Mouse (Mus musculus) forelimb bud, embryonic 11.5 days (tissue): ENCODE measurements around the gene Irak2.

Experiments used
- DNase-seq: peaks from one replicate; pipeline ENCODE4 v3.0.0-alpha.2; 2012; ENCODE audit warnings: low read depth, low spot score

Irak2 gene

DNA sequence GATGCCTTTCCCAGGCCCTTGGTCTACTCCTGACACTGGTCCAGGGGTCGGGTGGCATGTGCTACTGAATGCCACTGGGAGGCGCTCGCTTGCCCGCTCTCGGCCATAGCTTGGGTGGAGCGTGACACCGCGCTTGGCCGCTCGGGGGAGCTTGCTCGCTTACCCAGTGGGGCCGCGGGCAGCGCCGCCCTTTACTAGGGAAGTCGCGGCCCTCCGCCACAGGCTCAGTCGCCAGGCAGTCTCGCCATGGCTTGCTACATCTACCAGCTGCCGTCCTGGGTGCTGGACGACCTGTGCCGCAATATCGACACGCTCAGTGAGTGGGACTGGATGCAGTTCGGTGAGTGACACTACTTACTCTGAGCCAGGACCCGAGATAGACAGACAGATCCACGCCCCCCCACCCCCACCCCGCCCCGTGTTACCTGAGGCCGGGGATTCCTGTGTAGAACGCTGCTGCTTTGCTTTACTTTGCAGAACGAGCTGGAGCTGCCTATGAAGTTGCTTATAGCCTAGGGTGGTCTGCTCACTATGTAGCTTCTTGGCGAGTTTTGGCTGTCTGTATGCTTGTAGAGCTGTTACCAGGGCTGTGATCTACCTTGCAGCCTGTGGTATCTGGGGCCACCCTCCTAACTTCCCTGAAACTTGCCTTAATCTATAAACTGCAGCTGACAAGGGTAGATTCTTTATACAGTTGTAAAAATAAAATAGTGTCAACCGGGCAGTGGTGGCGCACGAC is at the start of gene Irak2:
TSS of gene Irak2 (plus strand) at position 166 of the 739 bp plus-strand sequence.
- DNase-seq, result peak; percentile 92

GRCm38 (mm10) chr6:113592637-113593036 is 45.6 kb upstream of the Irak2 start:
- no peak for DNase-seq

- DNase-seq, result no peak
Observed at GRCm38 (mm10) chr6:113597945-113598344, 40.3 kb upstream of the Irak2 start.

DNA sequence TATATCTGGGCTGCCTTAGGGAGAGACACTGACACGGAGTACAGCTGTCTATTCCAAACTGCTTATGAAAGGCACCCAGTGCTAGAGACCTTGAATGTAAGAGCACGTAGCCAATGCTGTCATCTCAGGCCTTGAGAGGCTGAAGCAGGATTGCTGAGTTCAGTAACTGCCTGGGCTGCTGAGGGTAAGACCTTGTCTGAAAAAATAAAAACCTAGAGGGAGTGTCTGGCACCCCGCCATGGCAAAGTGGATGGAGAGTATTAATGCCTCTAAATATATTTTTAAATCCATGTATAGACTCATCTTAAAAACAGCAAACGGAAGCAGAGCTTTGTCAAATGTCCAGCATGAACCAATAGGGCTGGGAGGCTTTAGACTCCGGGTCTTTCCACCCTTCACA is 38.4 kb upstream of the Irak2 start:
- no peak for DNase-seq

DNA sequence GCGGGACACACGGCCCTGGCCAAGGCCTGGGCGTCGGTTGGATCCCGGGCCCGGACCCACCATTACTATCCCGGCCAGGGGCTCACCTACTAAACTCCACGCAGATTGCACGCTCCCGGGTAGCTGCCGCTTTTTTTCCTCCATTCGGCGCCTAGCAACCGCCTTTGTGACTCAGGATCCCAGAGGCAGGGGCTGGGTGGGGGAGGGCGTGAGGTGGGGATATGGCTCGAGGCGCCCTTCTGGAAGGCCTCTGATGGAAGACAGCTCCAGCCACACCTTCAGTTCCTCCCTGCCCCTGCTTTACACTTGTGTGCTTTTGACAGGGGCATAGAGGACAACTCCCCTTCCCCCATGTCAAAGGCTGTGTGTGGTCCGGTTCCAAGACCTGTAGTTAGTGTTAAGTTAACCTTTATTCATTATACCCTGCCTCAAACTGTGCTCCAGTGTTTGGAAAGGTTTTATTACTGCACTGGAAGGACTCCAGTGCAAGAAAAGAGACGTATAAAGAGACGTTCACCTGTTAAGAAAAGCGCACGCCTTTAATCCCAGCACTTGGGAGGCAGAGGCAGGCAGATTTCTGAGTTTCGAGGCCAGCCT is 37.6 kb upstream of the Irak2 start, which contains the start of gene Fancd2os:
TSS of gene Fancd2os (minus strand) at position 173 of the 597 bp plus-strand sequence.
- DNase-seq, result no peak

- no peak for DNase-seq
Observed at GRCm38 (mm10) chr6:113602821-113603220, 35.4 kb upstream of the Irak2 start.

DNA sequence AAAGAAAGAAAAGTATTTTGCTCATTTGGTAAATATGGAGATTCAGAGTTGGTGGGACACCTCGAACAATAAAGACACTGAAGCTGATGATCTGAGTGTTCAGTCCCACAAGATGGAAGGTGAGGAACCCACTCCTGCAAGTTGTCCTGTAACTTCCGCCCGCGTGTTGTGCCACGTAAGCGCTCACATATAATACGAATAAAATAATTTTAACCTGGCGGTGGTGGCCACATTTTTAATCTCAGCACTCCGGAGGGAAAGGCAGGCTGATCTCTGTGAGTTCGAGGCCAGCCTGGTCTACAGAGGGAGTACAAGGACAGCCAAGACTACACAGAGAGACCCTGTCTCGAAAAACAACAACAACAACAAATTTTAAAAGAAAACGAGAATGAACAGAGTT is 34.3 kb upstream of the Irak2 start:
- peak; percentile 4 for DNase-seq

- peak; percentile 88 for DNase-seq
Observed at GRCm38 (mm10) chr6:113604432-113605223, 33.6 kb upstream of the Irak2 start, which contains the start of gene Brk1. Brk1 (plus strand) TSS chr6:113604772.

- DNase-seq, result no peak
Observed at GRCm38 (mm10) chr6:113605224-113605545, 33.1 kb upstream of the Irak2 start.

DNA sequence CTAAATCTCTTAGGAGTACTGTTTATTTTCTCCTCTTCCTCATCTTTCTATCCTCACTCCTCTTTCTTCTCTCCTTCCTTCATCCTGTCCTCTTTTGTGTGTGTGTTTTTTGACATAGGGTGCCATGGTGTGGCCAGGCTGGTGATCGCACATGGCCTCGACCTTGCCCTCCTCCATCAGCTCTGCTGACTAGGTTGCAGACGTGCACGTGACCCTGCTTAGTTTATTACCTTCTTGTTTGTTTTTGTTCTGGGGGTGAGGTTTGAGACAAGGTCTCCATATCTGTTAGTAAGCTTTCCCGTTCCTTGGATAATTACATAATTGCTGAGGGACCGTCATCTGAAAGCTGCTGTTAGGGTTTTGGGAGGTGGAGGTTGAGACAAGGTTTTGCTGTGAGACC is 29.4 kb upstream of the Irak2 start:
- no peak for DNase-seq

- DNase-seq, result no peak
Observed at GRCm38 (mm10) chr6:113609293-113609692, 29.0 kb upstream of the Irak2 start.

GRCm38 (mm10) chr6:113612258-113612969 is 25.9 kb upstream of the Irak2 start:
- no peak for DNase-seq

DNA sequence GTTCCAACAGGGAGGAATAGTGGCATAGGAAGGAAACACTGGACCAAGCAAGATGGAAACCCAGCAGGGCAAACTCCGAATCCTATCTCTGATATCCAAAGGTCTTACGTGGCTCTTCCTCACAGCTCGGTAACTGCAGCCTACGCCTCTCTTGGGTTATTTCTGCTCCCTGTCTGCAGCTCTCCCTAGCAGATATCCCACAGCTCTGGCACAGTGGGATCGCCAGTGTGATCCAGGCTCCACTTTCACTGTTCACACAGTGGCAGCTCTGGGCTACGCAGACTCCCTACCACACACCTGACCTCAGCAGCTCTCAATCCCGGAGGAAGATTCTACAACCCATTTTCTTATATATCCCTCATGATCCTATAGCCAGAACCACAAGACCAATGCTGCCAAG is 24.1 kb upstream of the Irak2 start:
- DNase-seq, result no peak

GRCm38 (mm10) chr6:113614997-113615396 is 23.3 kb upstream of the Irak2 start:
- no peak for DNase-seq

DNA sequence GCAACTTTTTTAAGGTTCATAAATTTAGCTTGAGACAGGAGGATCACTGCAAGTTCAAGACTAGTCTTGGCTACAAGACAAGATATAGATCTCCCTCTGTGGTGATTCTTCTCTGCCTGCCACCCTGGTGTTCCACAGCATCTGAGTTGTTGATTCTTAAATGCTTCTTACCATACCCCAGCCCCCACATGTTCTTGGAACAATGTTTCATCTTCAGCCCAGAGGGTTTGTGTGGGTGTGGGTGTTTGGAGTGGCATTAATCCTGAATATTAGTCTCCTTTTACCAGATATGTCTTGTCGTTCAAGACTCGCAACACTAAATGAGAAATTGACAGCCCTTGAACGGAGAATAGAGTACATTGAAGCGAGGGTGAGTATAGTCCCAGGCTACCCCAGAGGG is 22.8 kb upstream of the Irak2 start:
- DNase-seq, result no peak

- peak; percentile 5 for DNase-seq
Observed at GRCm38 (mm10) chr6:113623386-113623785, 14.9 kb upstream of the Irak2 start.

- DNase-seq, result peak; percentile 64
Observed at GRCm38 (mm10) chr6:113623941-113624751, 14.1 kb upstream of the Irak2 start, which contains the start of gene Vhl. Vhl (plus strand) TSS chr6:113623959.

DNA sequence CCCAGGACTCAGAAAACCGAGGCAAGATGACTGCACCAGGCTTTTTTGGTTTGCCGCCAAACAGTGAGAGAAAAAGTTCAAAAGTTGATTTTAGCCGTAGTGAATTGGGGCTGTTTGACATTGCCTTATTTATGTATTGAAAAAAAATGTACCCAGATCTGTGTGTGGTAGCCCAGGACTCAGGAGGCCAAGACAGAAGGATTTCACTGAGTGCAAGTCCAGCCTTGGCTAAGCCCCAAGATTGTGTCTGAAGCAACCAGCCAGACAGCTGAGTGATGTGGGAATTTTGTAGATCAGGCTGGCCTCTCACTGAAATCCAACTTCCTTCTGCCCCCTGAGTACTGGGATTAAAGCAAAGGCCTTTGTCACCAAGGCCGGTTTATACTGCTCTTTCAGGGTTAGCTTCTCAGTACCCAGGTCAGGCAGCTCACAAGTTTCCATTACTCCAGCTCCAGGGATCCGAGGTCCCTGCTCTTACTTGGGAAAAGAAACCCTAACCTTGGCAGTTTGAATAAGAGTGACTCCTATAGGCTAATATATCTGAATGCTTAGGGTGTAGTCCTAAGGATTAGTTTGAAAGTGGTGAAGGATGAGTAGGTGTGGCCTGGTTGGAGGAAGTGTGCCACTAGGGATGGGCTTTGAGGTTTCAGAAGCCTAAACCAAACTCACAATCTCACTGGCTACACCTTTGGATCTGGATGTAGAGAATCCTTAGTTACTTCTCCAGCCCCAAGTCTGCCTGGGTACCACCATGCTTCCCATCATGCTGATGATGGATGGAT is 13.1 kb upstream of the Irak2 start:
- DNase-seq, result no peak

- DNase-seq, result no peak
Observed at GRCm38 (mm10) chr6:113630322-113630721, 7.9 kb upstream of the Irak2 start.

- DNase-seq, result no peak
Observed at GRCm38 (mm10) chr6:113632863-113633262, 5.4 kb upstream of the Irak2 start.
